Mouse (Mus musculus) erythroblast, embryonic 14.5 days (primary cell): Measurements from ENCODE around the gene Acsl5.

Experiments used
- GATA1 ChIP-seq: IDR thresholded peaks from 2 replicates; pipeline ENCODE4 v1.6.1; 2012; ENCODE audit warnings: low read length, inconsistent platforms, mixed read lengths
- TAL1 ChIP-seq: IDR thresholded peaks from 3 replicates; pipeline ENCODE4 v1.6.1; 2012; ENCODE audit warnings: low read length, inconsistent platforms, mixed read lengths

DNA sequence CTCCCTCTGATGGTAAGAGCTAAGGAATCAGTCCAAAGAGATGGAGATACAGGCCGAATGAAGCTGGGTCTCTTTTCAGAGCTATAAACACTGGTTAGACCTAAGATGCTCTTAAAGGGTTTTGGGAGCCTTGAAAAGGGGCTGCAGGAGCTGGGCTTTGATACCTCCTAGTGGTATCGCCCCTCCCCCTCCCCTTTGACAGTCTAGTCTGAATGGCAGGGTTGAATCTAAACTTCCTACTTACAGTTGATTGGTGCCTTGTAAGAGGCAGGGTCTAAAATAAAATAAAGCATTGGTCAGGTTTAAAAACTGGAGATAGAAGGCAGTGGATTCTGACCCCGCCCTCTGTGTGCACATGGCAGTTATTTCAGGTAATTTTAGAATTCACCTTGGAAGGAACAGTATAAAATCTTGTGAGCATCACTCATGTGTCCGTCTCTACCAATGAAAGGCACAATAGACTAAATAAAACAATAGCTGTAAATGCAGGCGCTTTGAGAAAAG is 2.8 kb downstream of the Acsl5 start:
- TF ChIP-seq GATA1 (no peak), TAL1 (no peak)
